Mouse (Mus musculus) kidney, adult 2 months (tissue): ENCODE measurements around the gene Rdh16f2.
"Not testable (repeated sequence)": the region's sequence is repeated elsewhere in the genome, so short reads cannot be mapped to it uniquely, and the experiment has no call there.

Experiments used
- CTCF ChIP-seq: fragments of 200-500 bp; conservative IDR thresholded peaks from 2 replicates; pipeline ENCODE4 v1.5.1; 2011; ENCODE audit warnings: low read depth, mild to moderate bottlenecking, control low read depth, low read length, moderate library complexity, mixed read lengths; ENCODE audit not compliant: insufficient read depth, insufficient read length
- POLR2A ChIP-seq: fragments of 200-500 bp; IDR thresholded peaks from one replicate; pipeline ENCODE4 v1.6.1; 2011; ENCODE audit warnings: low read depth, low read length, control low read depth

DNA sequence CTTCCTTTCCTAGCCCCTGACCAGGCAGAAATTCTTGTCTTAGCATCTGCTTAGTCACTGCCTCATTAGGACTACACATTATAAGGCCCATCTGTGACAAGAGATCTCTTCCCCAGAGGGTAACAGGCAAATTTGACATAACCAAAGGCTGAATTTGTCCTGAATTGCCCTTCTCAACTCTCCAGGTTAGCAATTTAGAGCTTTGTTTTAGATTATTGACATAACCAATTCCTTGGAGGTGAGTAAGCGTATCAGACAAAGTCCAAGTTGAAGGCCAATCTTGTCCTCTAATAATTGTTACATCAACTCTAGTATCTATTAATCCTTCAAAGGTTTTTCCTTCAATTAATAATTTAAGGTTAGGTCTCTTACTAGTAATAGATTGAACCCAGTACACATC lies 32.1 kb upstream of the Rdh16f2 start:
- TF ChIP-seq POLR2A, CTCF: not testable (repeated sequence)
